Mouse (Mus musculus) C2C12 (cell line): ENCODE results near the gene Gls. TPM values are rescaled to one million over a fixed set of nuclear protein-coding genes. Genes with fewer than 3 reads are reported as not detected.

Experiments used
- H3K27me3 ChIP-seq: one replicate; pipeline ENCODE4 v1.6.1; 2011; ENCODE audit not compliant: control insufficient read depth, insufficient read depth, insufficient read length
- H3K36me3 ChIP-seq: one replicate; pipeline ENCODE4 v1.6.1; 2011; ENCODE audit not compliant: control insufficient read depth, insufficient read depth
- H3K4me3 ChIP-seq: one replicate; pipeline ENCODE4 v1.5.1; 2011; ENCODE audit warnings: mild to moderate bottlenecking, control low read depth; ENCODE audit not compliant: poor library complexity, insufficient read depth, severe bottlenecking
- H3K79me2 ChIP-seq: one replicate; pipeline ENCODE4 v1.6.1; 2011; ENCODE audit not compliant: control insufficient read depth, insufficient read depth
- H3K79me3 ChIP-seq: one replicate; pipeline ENCODE4 v1.6.1; 2011; ENCODE audit warnings: low read depth, control low read depth
- H3ac ChIP-seq: one replicate; pipeline ENCODE3; 2011; ENCODE audit warnings: low read depth; ENCODE audit not compliant: control insufficient read depth, insufficient read length
- CEBPB ChIP-seq: IDR thresholded peaks from one replicate; pipeline ENCODE4 v1.6.1; 2011; ENCODE audit warnings: low read depth, mild to moderate bottlenecking, control low read depth, moderate library complexity
- CTCF ChIP-seq: IDR thresholded peaks from one replicate; pipeline ENCODE4 v1.5.1; 2011; ENCODE audit not compliant: control insufficient read depth, insufficient read depth, insufficient read length
- FOSL1 ChIP-seq: IDR thresholded peaks from one replicate; pipeline ENCODE4 v1.8.0; 2011; ENCODE audit warnings: mild to moderate bottlenecking, low read length; ENCODE audit not compliant: poor library complexity, insufficient read depth, severe bottlenecking
- MAX ChIP-seq: IDR thresholded peaks from one replicate; pipeline ENCODE4 v1.6.1; 2011; ENCODE audit warnings: mild to moderate bottlenecking, control low read depth
- MYOD1 ChIP-seq: IDR thresholded peaks from one replicate; pipeline ENCODE4 v1.6.1; 2011; ENCODE audit warnings: low read depth; ENCODE audit not compliant: control insufficient read depth, insufficient read length
- MYOG ChIP-seq: IDR thresholded peaks from one replicate; pipeline ENCODE4 v1.6.1; 2011; ENCODE audit not compliant: control insufficient read depth, insufficient read length; ENCODE audit errors: extremely low read depth
- USF1 ChIP-seq: IDR thresholded peaks from one replicate; pipeline ENCODE4 v1.6.1; 2011; ENCODE audit warnings: low read depth, mild to moderate bottlenecking, control low read depth, moderate library complexity
- polyA plus RNA-seq: library from polyadenylated mRNA; unstranded; fragments of >200 nt; fragmentation: generic; extraction: Trizol; gene quantifications from one replicate; pipeline ENCODE4 v1.2.1, GENCODE M21; 2012; ENCODE audit warnings: missing spikeins

Gls gene
- polyA plus RNA-seq, 1 experiment = 22.0 TPM

DNA sequence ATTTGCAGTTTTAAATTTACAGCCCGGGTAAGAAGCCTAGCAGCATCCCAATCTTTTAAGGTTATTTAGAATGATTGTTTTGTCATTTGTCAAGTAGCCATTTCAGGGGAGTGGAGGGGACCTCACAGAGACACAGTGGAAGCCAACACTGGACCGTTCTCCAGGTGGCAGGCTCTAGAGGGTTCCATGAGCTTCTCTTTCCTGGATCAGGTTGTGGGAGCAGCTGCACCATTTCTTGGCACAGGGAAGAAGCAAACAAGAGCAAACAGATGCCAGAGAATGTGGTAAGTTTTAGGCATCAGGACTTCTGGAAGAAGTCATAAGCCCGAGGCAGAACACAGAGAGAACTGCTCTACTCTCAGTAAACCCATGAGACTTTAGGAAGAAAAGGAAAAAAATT is 116.6 kb downstream of the Gls start:
- Histone ChIP-seq H3ac (no peak overlapping the region), H3K4me3 (no peak overlapping the region), H3K27me3 (no peaks in the 10 kb centered on the region), H3K79me3 (no peaks in the 10 kb centered on the region), H3K36me3 (no peaks in the 10 kb centered on the region), H3K79me2 (peaks cover 9% of the 10 kb centered on the region)
- TF ChIP-seq MYOD1 = no peak
- TF ChIP-seq MAX = no peak
- no peak for TF ChIP-seq MYOG
- TF ChIP-seq USF1 = no peak
- TF ChIP-seq CTCF = no peak
- no peak for TF ChIP-seq FOSL1
- TF ChIP-seq CEBPB = no peak

DNA sequence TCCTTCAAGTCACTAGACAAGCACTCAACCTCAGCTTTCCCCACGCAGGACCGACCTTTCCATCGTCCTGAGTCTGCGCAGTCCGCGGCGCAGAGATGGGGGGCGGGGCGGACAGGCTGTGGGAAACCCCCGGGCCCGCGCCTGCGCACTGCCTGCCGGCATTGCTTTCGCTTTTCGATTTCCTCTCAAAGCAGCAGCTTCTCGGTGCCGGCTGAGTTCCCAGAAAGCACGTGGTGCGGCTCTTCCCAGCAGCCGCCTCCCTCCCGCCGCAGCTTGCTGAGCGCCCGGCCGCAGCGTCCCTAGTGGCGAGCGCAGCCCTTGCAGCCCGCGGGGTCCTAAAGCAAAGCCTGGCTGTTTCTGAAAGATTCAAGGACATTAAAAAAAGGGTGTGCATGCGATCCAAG is 119.4 kb downstream of the Gls start:
- no peaks in the 10 kb centered on the region for H3K27me3 ChIP-seq
- H3ac ChIP-seq = no peak overlapping the region
- TF ChIP-seq MYOG (no peak), USF1 (peak; percentile 88), MAX (peak; percentile 95), CTCF (peak; percentile 98)
- H3K79me2 ChIP-seq = no peaks in the 10 kb centered on the region
- no peak overlapping the region for H3K4me3 ChIP-seq
- no peaks in the 10 kb centered on the region for H3K79me3 ChIP-seq
- H3K36me3 ChIP-seq = no peaks in the 10 kb centered on the region

Other genes with a start within 250 kb of the Gls start
- gene Stat4, start 246.1 kb downstream of the Gls start, polyA plus RNA-seq = not detected
- gene Stat1, start 113.8 kb downstream of the Gls start, polyA plus RNA-seq = 8.3 TPM